Mouse (Mus musculus) retina, postnatal 7 days (tissue): ENCODE results near the gene Agr2.

Experiments
- DNase-seq: peaks from one replicate; pipeline ENCODE4 v3.0.0-alpha.2; 2012; ENCODE audit warnings: low read depth, low spot score

Agr2 gene

DNA sequence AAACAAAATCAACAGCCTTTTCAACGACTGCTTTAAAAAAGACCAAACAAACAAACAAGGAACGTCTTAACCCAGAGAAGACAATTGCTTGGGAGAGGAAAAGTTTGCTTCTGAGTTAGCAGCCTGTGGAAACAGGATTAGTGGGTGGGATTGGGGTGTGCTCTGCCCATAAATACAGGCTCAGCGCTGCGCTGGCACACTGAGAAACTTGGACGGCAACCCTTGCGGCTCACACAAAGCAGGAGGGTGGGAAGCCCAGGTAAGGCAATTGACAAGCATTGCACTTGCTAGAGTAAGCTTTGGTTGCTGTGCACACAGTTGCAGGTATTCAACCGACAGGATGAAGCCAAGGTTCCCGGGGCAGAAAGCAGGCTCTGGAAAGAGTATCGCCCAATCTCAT lies at the start of gene Agr2:
Gene Agr2 (plus strand): TSS at position 197 of the 400 bp plus-strand sequence.
- DNase-seq, result no peak

DNA sequence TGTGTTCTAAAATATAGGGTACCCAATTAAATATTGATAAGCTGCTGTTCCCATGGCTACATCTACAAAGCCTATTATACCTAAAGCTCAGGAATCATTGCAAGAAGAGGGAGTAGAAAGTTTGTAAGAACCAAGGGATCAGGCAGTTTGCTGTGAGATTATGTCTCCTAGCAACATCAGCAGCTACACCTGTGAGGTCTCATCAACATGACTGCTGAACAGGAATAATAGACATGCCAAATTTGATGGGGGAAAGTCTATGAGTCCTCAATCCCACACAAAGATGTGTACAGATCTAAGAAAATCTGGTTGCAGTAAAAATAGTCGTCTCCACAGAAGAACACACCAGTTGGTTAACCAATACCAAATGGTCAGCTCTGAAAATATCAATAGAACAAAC lies 41.0 kb upstream of the Agr2 start:
- DNase-seq, result no peak

DNA sequence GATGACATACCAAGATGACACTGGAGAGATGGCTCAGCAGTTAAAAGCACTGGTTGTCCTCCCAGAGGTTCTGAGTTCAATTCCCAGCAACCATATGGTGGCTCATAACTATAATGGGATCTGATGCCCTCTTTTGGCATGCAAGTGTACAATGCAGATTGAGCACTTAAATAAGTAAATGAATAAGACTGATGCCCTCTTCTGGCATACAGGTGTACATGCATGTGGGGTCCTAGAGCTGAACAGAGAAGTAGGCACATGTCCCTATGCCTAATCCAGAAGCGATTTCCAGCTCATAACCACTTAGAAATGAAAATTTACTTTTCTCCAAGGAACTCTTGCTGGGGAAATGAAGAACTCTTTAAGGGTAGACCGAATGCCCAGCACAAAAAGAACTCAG lies 35.5 kb upstream of the Agr2 start:
- DNase-seq, result no peak

DNA sequence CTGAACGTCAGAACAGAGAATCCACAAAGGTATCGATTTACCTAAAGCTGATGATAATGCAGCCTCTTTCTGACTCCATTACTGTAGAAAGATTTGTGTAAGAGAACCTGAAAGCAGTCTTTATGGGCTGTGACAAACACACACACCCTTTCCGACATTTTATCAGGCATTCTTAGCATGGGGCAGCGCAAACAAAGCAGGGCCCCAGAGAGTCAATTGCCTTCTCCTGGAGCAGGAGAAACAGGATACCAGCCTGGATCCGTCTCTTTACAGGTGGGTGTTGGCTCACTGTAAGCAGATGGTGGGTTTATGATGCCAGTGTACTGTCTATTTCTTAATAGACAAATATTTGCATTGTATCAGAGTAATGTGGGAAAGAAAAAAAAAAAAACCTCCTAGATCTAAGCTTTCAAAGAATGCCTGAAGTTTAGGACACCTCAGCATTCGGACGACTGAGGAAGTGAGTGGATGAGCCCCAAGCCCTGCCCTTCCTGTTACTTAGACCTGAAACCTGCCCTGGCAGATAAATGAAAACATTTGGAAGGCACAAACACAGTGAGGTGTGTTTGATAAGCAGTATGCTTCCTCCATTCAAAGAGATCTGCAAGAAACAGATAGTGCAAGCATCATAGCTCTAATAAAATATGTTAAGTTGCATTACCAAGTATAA lies 26.5 kb upstream of the Agr2 start:
- no peak for DNase-seq

DNA sequence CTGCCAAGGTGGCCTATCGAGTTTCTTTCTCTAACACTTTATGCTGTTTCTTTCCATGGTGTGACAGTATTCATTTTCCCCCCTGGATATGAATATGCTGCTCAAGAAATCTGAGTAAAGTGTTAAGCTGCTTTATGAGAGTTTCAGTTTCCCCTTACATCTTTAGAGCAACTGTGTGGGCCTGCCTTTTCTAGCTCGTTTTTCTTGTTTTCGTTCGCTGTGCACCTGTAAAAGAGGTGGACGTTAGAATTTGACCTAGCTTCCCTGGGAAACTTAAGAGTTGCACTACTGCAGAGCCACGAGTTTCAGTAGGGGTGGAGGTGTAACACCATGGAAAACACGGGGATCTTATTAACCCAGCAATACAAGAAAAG lies 26.0 kb upstream of the Agr2 start:
- no peak for DNase-seq

DNA sequence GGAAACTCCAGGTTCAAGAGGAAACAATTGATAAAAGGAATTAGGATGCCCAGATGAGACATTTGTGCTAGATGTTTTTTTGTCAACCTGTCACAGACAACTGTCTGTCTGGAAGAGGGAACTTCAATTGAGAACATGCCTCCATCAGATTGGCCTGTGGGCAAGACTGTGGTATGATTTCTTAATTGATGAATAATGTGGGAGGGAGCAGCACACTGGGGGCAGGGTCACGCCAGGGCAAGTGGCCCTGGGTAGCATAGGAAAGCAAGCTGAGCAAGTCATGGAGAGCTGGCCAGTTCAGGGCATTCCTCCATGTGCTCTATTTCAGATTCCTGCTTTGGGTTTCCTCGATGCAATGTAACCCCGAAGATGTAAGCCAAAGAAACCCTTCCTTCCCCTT lies 16.8 kb upstream of the Agr2 start:
- no peak for DNase-seq

DNA sequence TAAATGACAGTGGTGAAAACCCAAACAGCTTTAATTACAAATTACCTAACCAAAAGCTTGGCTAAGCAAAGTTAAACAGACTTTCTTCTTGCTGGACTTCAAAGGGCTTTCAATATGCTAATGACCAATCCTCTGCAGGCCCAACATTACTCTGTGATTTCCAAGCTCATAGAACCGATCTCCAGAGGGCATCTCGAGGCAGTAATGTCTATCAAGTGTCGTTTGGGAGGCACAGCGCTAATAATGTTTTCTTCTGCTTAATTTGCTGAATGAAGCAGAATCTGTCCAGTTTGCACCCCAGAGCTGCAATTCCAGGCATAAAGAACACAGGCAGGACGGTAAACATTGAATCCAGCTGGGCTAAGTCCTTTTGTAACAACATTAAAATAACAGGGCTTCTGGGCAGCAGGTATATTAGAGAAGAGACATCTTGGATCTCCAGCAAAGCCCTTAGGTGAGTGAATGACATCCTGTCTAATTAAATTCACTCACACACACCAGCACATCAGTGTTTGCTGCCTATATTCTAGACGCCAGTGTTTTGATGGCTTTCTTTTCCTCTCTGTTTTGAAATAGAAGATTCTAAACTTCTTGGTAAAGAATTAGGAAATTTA lies 15.0 kb upstream of the Agr2 start:
- no peak for DNase-seq

DNA sequence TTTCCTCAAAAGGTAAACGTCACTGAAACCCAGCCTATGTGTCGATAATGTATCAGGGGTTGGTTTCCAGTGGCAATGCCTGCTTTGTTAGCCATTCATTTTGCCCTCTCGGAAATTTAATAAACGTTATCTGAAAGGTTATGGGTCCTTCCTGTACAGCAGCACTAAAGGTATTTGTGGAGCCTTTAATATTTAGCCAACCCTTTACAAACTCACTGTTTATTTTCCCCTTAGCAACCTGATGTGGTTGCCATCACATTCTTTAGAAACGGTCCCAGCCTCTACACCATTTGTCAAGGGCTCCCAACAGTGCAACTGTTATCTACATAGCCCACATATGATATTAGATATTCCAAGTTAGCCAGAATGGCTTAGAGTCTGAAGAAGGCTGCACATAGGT lies 13.1 kb upstream of the Agr2 start:
- DNase-seq, result no peak

DNA sequence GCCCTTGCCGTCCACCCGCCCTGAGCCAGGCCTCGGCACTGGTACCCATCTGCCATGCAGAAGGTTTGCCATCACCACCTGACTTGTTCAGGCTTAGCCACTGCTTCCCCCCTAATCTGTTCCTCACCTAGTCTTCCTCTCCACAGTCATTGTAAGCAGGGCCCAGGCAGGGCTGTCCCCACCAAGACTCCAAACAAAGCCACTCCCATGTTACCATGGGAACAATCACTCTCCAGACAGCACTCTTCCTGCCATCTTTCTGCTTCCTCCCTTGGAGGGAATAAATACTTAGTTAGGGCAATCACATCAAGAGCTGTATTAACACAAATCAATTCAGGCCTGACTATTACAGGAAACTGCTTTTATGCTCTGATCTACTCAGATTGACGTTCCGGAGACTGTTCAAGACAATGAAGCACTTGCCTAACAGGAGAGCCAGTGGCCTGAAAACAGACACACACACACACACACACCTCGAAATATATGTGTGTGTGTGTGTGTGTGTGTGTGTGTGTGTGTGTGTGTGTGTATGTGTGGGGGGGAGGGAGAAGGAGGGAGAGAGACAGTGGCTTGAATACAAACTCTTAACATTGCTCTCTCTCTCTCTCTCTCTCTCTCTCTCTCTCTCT lies 10.9 kb upstream of the Agr2 start:
- DNase-seq, result no peak

DNA sequence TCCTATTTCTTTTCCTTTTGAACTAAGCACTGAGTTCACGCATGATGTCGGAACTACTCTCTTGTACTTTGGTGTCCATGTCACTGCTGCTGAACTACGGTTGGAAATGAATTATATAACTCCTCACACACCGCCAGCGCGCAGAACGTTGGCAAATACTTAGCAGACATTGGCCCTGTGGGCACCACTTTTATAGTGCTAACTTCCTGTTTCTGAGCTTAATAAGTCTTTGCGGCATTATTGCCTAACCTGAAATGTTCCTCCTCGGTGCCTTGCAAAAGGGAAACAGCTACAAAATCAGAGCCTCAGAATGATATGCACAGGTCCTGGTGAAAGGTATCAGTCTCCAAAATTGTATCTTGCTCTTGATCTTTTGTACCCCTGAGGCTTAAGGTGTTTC lies 9.2 kb upstream of the Agr2 start:
- DNase-seq, result no peak

DNA sequence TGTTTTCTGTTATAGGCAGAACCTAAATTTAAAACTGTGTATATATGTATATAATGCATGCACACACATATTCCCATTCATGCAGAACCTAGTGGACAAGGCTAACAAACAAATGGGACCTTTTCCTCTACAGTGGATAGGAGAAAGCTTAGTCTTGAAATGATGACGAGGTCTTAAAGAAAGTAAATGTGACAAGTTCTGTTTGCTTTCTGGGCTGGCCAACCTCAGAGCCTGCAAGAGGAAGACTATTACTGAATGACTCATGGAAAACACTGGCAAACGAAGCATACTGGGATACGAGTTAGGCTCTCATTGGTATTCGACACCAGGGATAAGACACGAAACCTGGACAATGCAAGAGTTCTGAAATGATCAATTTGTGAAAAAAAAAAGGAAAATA lies 8.0 kb upstream of the Agr2 start:
- DNase-seq, result no peak

DNA sequence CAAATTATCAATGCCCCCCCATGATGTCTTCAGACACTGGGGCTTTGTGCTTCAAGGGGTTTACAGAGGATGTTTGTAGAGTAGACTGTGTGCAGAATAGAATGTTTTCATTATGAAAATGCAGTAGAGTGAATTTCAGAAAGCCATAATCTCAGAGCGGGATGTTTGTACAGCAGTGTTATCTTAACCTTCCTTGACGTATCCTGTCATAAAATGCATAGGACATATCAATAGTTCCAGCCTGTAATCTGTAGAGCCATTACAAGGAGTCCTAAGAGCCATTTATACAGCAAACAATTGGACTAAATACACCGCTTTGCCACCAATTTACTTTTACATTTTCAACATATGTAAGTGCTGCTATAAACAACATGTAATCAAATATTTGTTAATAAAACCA lies 876 bp downstream of the Agr2 start:
- no peak for DNase-seq

DNA sequence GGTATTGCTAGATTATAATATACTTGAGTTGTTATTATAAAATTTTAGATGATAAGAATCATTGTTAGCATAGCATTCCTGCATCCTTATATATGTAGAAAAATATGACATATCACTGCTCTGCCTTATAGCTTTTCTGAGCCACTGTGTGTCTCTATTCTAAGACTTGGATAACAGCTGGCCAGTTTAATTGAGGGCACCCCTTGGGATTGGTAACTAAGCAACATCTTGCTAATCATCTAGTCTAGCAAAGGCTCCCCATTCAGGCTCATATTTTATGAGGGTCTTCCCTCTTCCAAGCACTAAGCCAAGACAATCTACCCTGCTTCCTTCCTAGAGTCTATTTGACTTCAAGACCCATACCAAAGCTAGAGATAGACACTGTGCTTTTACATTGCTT lies 1.4 kb downstream of the Agr2 start:
- DNase-seq, result no peak

DNA sequence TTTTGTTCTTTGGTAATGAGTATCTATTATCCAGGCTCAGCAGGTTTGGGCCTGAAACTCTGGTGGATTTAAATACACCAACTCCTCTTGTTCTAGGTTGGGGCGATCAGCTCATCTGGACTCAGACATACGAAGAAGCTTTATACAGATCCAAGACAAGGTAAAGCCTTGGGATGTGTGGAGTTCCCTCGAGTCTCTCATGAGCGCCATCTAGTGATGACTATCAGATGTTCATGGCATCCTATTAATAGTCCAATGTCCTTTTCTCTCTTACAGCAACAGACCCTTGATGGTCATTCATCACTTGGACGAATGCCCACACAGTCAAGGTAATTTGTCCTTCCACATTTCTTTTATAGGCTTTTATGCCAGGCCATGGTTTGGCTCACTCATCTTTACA lies 3.1 kb downstream of the Agr2 start:
- DNase-seq, result peak; percentile 32

DNA sequence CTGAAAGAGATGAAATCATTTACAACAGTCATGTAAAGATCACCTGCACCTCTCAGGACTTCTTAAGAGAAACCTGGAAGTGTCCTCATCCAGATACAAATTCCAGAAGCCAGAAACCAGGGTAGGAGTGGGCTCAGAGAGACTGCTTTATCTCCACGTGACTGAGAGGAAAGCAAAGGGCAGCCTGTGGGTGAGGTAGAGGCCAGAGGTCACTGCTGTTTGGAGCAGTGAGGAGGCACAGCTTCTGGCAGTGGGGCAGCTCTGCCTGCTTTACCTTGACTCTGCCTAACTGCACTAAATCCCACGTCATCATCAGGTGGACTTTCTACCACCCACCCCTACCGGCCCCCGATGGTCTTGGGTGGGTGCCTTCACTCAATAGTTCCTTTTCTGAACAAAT lies 12.0 kb downstream of the Agr2 start:
- no peak for DNase-seq

DNA sequence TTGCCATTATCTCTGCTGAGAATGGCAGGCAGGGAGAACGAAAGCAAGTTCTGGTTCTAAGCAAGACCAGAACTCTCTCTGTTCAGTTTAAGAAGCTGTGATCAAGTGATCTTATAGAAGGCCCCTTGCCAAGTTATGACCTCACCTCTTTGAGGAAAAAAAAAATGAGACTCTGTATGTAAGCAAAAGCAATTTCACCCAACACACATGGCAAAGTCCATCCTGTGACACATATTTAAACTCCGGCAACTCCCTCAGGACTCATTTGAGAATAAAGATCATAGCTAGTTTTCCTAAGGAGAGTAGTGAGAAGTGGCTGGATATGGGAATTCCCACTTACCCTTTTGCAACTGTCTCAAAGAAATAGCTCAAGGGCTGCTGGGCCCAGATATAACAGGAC lies 14.9 kb downstream of the Agr2 start:
- no peak for DNase-seq

DNA sequence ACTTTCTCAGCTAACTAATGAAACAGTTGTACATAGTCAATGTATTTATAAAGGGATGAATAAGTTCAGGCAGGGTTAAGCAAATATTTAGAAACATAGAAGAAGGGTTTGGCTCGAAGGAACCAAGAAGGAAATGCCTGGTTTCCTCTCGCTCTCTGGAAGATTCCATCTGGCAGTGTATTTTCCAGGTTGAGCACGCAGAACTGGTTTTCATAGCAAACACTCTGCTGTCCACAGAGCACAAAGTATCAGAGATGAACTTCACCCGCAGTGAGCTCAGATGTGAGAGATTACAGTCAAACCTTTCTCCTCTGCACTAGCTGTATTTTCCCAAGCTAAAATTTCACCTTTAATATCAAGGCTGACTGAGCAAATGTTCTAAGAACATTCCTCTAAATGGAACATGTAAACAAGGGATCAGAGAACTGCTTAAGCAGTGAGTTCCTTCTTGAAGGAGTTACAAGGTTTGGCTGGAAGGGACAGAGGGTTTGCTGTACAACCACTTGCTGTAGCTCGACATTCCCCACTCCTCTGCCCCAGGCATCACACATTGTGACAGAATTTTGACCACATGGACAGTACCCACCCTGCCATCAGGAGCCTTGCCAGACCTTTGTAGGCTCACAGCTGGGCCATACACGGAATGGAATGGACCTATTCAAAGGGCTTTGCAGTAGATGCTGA lies 15.8 kb downstream of the Agr2 start:
- DNase-seq, result no peak

DNA sequence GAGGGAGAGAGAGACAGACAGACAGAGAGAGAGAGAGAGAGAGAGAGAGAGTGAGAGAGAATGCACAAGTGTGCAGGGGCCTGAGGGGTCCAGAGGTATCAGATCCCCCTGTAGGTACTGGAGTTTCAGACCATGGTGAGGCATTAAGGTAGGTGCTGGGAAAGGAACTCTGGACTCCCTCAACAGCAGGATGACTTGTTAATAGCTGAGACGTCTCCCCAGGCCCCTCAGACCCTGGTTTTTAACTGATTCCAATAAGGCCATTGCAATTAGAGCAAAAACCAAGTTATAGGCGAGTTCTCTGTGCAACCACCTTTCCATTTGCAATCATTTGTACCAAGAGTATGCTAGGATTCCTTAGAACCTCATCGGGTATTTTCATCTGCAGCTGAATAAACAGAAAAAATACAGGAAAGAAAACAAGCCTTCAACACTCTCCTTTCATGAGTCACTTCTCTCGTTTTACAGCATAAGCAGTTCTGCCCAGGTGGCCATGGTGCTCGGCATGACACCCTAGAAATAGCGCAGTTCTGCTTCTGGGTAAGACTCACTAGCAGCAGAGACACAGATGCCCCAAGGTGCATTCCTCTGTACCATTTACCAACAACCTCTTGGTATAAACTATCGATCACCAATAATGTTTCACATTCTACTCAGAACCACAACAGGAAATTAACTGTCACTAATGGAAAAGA lies 20.7 kb downstream of the Agr2 start:
- DNase-seq, result no peak

DNA sequence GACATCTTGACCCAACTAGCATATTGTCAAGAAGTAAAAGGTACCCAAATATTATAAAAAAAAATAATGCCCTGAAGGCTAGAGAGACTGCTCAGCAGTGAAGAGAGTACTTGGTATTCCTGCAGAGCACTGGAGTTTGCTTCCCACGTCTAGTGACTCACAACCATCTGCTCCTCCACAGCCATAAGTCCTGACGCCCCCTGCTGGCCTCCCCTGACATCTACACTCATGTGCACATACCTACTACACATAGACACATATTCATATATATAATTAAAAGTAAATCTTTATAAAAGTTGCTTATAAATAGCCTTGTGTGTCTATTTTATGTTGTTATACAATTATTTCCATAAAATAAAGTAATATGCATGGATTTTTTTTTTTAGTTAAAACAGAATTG lies 25.1 kb downstream of the Agr2 start:
- no peak for DNase-seq

DNA sequence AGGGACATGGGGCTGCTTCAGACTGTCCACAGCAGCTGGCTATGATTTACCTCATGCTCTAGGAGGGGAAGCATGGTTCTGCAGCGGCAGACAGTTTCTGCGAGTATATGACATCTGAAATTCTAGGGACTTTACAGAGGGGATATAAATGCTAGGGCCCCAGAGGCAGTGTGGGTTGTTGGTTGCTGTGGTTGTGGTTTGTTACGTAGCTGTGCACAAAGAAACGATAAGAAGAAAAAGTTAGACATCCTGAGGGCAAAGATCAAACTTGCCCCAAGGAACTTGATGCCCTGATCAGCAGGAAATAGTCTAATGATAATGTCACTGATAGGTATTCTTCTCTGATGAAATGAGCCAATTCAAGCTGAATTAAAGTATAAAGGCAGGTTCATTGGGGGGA lies 26.9 kb downstream of the Agr2 start:
- no peak for DNase-seq

DNA sequence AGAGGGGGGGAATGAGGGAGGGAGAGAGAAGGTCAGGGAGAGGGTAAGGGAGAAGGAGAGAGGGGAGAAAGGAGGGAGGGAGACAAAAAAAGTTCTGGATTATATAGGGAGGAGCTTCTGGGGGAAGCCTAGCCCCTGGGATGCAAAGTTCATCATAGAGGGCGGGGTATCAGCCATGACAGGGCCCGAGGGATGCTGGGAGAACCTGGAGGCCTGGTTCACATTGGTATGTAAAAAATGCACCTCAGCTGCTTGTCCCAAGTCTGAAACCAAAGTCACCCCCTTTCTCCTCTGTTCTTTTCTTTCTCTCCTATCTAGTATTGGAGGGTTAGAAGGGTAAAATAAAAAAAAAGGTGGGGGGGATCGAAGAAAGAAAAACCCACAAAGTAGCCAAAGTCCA lies 27.4 kb downstream of the Agr2 start:
- no peak for DNase-seq

DNA sequence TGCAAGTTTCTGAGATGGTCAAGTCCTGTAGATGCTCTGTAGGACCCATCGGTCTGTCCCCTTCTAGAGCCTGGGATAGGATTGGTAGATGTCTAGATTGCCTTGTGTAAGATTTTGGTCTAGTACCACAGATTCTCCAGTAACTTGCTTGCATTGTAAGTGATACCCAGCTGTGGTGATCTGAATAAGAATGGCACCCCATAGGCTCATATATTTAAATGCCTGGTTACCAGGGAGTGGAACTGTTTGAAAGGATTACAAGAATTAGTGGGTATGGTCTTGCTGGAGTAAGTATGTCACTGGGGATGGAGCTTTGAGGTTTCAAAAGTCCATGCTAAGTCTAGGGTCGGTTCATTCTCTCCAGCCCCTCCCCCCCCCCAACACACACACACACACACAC lies 28.0 kb downstream of the Agr2 start:
- no peak for DNase-seq
